Mouse (Mus musculus) adrenal gland, postnatal 4 days (tissue): ENCODE data around the gene Rpl13. TPM values are rescaled to one million over a fixed set of nuclear protein-coding genes. Genes with fewer than 3 reads are reported as not detected.
"Not testable (repeated sequence)": the region's sequence is repeated elsewhere in the genome, so short reads cannot be mapped to it uniquely, and the experiment has no call there.

Experiments
- DNase-seq, 2 experiments: peaks; one replicate each; pipeline ENCODE4 v3.0.0; 2021 to 2022; ENCODE audit warnings: low spot score in 2 of 2, mixed read lengths in 2 of 2
- long read RNA-seq, 2 experiments: library from polyadenylated mRNA; stranded (forward); transcript quantifications; one replicate each; pipeline ENCODE4 v2.0.0; 2021
- total RNA-seq, 2 experiments: library from RNA; stranded (reverse); gene quantifications; 2 replicates each; pipeline ENCODE4 v1.2.3; 2021

Rpl13 gene
- 100 to 1,000 TPM; 895 to 902 TPM for total RNA-seq
- long read RNA-seq, experiment 1, transcript Rpl13-201 (6 exons, 780 nt), result major isoform, 1,150 of 1,201 reads
- long read RNA-seq, experiment 1, partial matches to known transcripts, result 37 of 1,201 reads
- long read RNA-seq, experiment 1, other reads (novel, unspliced or antisense), result 11 of 1,201 reads
- long read RNA-seq, experiment 2, transcript Rpl13-201 (6 exons, 780 nt), result major isoform, 905 of 964 reads
- long read RNA-seq, experiment 2, partial matches to known transcripts, result 37 of 964 reads
- long read RNA-seq, experiment 2, other reads (novel, unspliced or antisense), result 19 of 964 reads

DNA sequence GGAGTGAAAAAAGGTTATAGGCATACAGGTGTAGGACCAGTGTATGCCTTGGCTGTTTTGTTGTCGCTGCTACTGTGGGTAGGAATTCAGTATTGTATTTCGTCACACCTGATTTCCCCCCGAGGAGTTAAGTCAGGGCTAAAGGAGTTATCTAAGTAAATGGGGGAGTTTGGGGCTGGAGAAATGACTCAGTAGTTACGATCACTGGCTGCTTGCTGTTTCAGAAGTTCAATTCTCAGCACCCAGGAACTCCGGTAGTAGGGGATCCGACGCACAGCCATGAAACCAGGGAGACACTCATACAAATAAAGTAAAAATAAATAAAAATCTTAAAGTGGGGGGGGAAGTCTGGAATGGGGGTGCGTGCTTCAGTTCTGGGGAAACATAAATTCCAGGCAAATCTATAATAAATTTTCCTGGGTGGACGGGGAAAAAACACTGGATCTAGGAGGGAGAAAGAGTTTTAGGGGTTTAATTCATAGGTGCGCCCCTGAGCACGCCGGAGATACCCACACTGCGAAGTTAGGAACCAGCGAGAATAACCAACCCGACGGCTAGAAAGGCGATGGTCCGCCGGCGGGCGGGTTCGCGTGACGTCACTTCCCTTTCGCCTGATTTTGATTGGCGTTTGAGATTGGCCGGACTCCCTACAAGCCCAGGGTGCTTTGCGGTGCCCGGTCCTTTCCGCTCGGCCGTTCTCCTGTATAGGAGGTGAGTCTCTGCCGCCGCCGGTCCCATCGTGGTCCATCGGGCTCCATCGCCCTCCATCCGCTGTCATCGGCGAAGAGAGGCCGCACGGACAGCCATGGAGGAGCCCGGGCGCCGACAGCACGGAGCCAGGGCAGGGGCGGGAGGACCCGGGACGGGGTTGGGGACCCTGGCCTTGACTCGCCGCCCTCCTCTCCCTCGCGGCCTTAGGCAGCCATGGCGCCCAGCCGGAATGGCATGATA, at the start of gene Rpl13:
Gene Rpl13 (plus strand): TSS at position 616 of the 951 bp plus-strand sequence.
- DNase-seq, result peak; percentile 92 to 93

DNA sequence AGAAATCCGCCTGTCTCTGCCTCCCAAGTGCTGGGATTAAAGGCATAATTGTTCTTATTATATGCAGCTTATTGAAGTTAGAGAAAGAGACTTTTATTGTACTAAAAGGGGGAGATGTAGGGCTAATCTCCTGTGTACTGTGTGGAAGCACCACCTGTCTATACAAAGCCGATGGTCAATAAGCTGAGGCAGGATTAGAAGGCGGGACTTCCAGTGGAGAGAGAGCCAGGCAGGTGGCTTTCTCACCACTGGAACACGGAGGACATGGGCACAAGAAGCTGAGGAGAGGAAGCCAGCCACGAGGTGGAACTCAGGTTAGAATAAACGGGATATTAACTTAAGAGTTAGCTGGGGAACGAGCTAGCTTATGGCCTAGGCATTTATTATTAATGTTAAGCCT, 39.4 kb upstream of the Rpl13 start, which contains the start of gene Spg7:
Gene Spg7 (plus strand): TSS at position 222 of the 400 bp plus-strand sequence.
- no peak for DNase-seq

DNA sequence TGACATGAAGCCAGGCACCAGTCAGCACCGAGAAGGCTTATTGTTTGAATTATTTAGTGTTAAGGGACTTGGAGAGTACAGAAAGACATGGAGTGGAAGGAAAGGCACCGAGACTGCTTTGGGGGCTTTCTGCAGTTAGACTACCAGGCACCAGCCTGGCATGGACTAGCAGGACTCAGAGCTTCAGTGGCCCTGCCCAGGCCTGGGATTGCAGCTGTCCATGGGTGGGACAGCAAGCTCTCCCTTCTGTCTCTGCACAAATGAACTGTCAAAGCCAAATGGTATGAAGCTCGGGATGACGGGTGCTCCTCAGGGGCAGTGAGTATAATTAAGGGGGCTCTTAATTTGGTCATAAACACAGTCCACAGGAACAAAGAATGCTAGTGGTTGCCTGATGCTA, 38.1 kb upstream of the Rpl13 start:
- no peak for DNase-seq

DNA sequence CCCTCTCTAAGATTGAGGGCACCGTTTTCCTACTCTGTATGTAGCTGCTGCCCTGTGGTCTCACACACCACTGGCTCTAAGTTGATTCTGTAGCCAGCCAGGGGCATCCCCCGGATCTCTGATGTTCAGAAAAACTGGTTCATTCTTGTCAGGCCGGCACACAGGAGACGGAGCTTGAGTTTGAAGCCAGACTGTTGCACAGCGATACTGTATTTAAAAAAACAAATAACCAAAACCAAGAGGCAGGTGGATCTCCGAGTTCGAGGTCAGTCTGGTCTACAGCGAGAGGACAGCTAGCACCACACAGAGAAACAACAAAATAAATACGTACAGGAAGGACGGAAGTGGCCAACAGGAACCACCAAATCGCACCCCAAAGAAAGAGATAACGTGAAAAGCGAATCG, 37.3 kb upstream of the Rpl13 start:
- no peak for DNase-seq

DNA sequence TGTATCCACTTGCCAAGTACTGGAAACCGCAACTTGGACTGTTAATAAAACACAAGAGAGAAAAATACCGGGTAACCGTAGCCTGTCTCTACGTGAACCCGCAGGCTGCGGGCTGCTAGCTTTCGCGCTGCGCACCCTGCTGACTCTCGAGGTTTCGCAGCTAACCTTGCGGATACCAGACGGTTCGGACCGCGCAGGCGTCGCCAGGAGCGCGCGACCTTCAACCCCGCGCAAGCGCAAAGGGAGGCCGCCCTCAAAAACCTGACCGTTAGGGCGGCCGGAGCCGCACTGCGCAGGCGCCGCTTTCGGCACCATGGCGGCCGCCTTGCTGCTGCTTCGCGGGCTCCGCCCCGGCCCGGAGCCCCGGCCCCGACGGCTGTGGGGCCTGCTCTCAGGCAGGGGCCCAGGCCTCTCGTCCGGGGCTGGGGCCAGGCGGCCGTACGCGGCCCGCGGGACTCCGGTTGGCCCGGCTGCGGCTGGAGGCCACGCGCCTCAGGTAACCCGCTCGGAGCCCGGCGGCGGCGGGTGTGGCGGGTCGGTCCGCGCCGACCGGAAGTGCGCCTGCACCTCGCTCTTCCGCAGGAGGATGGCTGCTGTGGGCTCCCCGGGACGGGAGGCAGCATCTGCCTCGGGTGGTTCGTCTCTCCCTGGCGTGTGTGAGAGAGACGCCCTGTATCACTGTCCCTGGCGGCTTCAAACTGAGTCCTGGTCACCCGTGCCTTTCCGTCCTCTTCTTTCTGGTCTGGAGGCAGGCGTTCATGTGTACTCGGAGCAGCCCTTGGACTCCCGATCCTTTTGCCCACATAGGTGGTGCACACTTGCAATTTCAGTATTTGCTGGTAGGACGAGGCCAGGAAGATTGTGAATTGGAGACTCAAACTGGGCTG, 36.7 kb upstream of the Rpl13 start:
- DNase-seq, result peak; percentile 91 to 92

DNA sequence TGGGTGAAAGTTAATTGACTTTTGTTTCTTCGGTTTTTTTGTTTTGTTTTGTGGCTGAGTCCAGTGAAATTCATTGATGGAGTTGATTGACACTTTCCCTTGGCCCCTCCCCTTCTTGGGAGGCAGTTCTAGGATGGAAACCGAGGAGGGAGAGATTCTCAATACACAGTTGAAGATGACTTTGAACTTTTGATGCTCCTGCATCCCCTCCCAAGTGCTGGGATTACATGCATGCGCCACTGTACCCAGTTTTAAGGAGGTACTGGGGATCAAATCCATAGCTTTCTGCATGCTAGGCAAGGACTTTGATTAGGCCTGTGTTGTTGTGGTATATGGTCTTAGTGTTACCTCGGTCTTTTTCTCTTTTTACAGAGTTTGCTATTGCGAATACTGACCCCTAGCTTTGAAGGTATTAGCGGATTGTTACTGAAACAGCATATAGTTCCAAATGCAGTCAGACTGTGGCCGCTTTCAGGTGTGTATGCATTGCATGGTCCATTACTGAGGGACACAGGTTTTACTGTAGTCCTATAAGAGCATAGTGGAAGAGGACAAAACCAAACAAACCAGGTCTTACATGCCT, 36.0 kb upstream of the Rpl13 start:
- no peak for DNase-seq

DNA sequence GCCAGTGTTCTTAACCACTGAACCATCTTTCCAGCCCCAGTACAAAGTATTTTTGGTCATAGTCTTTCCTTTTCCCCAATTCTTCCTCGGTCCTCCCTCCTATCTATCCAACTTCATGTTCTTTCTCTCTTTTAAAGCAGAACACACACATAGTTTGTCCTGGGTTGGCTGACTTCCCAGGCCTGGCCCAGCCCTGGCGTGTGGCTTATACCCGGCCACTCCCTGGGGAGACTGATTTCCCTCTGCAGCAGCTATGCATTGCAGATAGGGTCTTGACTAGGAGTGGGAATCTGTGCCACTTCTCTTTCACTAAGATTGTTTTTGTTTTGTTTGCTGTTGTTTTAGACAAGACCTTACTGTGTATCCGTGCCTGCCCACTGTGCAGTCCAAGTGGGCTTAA, 31.0 kb upstream of the Rpl13 start:
- DNase-seq, result no peak

DNA sequence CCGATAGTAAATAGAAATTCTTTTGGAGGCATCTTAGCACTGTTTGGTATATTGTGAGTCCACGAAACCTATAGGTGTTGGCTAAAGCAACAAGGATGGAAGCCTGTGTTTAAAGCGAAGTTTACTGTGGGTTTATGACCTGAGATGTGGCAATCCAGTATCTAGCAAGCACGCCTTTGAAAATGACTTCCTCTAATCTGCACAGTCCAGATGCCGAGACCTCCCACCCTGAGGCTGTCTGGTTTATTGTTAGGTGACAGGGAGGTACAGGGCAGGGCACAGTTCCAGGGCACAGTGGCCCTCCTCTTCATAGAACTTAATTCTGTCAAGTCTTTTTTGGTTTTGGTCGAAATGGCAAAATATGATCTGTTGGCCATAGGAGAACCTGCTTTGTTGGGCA, 24.9 kb upstream of the Rpl13 start:
- no peak for DNase-seq

DNA sequence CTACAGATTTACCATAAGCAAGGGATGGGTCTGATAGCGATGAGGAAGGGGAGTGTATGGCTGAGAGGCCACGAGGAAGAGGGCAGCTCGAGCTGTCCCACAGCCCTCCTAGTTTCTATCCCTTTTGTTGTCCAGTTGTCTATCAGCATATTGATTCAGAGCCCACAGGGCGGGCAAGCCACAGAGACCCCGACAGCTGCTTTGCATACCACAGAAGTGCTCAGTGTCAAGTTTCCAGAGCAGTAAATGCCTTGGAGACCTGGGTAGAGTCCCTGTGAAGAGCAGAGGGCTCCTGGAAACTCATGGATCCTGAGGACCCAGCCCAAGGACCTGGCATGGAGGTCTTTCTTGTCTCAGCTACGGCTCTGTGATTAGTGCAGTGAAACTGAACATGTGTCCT, 19.2 kb upstream of the Rpl13 start:
- no peak for DNase-seq

DNA sequence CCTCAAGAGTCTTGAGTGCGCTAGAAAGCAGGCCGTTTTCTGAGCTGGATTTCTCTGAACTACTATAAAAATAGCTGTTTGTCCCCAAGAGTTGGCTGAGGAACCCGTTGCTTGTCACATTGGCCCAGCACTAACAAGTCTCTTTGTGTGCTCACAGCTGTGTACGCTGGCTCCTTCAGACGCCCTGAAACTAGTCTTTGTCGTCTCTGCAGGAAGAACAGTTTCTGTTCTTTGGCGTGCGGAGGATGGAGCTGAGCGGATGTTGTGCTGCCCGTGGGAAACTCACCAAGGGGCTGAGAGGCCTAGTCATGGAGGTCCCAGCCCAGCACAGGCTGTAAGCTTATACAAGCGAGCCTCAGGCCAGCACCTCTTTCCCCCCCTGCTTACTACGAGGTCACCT, 18.5 kb upstream of the Rpl13 start:
- no peak for DNase-seq

DNA sequence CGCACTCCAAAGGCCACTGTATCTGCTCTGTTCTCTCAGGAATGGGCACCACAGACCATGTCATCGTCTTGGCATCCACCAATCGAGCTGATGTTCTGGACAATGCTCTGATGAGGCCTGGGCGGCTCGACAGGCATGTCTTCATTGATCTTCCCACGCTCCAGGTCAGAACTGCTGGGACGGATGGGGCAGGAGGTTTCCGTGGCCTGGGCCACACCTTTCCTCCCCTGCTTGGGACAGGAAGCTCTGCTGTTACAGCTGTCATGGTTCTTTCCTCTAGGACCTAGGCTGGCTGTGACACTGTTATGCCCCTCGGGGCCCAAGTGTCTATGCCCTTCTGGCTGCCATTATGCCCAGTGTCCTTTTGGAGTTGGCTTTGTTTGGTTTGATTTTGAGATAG, 14.9 kb upstream of the Rpl13 start:
- DNase-seq, result no peak

DNA sequence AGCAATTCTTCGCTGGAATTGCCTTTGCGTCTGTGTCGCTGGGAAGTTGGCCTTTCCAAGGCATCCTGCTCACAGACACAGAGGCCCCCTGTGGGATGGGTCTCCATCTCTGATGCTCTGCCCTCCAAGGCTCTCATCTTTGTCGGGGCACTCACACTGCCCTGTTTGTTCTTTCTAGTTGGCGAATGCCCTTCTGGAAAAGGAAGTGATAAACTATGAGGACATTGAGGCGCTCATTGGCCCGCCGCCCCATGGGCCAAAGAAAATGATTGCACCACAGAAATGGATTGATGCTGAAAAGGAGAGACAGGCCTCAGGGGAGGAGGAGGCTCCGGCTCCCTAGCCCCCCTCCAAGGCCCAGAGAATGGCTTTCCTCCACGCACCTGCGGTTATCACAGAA, 4.9 kb upstream of the Rpl13 start:
- no peak for DNase-seq

DNA sequence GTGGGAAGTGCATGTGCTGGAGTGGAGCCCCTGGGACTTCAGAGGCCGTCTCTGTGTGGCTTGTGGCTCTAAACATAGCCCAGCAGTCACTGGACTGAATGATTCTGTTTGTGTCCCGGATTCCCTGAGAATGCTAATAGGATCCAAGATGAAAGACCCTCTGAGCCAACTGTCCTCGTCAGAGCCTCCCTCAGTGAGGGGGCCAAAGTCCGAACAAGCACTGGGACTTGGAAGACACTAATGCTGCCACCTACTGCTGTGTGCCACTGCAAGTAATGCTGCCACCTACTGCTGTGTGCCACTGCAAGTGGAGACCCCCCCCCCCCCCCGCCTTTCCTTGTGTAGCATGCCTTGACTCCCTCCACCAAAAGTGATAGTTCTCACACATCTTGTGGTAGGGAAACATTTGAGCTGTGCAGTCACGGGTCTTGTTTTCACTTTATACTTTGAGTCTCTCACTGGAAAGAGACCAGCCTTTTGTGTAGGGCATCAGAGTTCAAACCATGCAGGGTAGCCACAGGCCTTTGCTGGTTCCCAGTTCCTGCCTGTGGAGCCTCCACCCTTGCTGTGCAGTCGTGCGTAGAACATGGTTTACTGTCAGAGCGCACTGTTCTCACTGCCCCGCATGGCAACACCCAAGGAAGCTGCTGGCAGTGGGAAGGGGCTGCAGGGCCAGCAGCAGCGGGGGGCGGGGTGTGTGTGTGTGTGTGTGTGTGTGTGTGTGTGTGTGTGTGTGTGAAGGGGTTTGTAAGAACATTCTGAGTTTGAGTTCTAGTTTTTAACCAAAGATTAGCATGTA, 4.2 kb upstream of the Rpl13 start:
- no peak for DNase-seq

DNA sequence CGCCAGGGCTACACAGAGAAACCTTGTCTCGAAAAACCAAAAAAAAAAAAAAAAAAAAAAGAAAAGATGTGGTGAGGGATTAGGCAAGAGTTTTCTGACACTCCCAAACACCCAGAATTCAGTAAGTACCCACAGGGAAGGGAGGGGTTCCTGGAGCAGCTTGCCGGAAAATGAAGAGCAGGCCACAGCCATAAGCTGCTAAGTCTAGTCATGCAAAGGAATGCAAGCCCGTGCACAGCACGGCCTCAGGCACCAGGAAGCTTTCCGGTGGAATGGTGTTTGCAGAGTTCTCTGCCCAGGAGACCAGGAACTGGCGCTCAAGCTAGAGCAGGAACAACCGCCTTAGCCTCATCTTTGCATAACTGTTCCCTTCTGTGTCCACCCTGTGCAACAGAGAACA, 1.9 kb upstream of the Rpl13 start:
- no peak for DNase-seq

DNA sequence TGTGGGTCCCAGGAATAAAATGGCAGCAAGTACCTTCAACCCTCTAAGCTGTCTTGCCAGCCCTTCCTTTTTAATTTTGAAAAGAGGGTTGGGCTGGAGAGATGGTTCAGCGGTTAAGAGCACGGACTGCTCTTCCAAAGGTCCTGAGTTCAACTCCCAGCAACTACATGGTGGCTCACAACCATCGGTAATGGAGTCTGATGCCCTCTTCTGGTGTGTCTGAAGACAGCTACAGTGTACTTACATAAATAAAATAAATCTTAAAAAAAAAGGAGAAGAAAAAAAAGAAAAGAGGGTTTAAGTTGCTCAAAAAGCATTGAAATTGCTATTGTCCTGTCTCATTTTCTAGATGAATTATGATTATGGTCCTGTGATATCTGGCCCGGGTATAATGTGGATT, 906 bp upstream of the Rpl13 start:
- DNase-seq, result no peak

DNA sequence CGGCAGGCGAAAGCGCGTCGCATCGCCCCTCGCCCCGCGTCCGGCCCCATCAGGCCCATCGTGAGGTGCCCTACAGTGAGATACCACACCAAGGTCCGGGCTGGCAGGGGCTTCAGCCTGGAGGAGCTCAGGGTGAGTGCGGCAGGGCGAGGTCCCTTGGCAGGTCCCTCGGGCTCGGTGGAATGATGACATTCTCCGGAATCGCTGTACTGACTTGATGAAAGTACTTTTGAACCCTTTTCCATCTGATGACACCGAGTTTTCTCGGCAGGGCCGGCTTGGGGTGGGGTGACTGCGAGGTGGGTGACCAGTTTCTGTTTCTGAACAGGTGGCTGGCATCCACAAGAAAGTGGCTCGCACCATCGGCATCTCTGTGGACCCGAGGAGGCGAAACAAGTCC, 705 bp downstream of the Rpl13 start:
- DNase-seq, result not testable (repeated sequence)

DNA sequence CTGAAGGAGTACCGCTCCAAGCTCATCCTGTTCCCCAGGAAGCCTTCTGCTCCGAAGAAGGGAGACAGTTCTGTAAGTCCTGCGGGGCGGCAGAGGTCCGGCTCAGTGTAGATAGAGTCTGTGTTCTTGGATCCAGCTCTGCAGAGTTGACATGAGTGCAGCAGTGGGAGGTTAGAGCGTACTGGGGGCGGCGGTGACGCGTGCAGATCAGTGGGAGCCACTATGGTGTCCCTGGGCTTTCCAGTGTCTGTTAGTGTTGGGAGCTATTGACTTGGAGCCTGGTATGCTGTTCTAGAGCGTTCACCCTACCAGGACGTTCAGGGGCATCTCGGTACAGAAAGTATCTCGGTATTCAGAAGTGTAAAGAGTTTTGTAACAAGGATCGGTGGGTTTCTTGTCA, 1.1 kb downstream of the Rpl13 start:
- no peak for DNase-seq

DNA sequence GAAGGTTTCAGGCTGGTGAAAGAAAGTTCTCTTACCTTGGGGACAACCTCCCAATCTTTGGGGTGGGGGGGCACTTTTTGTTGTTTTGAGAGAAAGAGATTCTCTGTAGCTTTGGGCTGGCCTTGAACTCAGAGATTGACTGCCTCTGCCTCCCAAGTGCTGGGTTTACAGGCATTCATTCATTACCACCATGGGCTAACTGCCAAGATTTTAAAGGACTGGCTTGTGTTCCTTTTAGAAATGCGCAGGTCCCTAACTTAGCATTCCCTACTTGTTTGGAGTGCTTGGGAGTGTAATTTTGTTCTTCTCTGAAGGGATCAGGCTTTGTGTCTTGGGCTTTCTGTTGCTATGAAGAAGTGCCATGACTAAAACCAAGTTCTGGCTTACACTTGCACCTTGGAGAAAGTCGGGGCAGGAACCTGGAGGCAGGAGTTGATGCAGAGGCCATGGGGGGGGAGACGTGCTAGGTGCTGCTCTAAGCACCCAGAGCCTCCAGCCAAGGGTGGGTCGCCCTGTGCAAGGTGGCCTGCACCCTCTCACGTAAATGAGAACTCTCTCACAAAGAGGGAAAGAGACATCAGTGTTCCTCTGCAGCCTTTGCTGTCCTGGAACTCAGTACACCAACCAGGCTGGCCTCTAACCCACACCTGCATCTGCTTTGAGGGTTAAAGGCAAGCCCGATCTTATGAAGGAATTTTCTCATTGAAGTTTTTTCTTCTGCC, 2.1 kb downstream of the Rpl13 start:
- no peak for DNase-seq

DNA sequence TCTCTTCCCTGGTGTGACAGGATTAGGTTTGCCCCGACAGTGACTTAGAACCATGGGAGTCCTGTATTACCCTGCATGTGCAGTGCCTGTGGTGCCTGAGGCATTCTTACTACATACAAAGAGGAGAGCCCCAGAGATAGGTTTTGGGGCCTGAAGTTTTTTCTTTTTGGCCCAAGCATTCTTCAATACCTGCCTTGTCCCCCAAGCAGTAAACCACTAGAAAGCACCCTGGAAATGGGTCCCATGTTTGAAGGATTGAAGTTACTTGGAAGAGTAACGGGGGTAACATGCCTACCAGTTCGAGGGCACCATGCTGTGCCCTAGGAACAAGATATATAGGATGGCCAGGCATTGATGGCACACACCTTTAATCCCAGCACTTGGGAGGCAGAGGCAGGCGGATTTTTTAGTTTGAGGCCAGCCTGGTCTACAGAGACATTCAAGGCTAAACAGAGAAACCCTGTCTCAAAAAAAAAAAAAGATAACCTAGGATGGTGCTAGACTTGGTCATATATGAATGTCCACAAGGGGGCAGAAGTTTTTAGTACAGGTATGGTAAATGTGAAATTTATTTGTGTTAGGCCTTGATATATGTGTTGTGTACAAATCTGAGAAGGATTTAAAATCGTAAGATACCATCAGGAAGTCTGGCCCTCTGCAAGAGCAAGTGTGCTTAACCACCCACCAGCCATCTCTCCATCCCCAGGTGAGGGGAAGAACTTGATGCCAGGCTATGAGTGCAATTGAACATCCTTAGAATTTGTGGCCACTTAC, 3.6 kb downstream of the Rpl13 start:
- no peak for DNase-seq
